Mouse (Mus musculus) spleen, adult 18-20 months (tissue): ENCODE results near the gene Senp1.
A peak's percentile ranks its signal among the peaks of the same experiment; 100 is the strongest.

Source experiments
- DNase-seq, 2 experiments: peaks; one replicate each; pipeline ENCODE4 v3.0.0; 2022; ENCODE audit warnings: mixed read lengths in 2 of 2

Gene Senp1

DNA sequence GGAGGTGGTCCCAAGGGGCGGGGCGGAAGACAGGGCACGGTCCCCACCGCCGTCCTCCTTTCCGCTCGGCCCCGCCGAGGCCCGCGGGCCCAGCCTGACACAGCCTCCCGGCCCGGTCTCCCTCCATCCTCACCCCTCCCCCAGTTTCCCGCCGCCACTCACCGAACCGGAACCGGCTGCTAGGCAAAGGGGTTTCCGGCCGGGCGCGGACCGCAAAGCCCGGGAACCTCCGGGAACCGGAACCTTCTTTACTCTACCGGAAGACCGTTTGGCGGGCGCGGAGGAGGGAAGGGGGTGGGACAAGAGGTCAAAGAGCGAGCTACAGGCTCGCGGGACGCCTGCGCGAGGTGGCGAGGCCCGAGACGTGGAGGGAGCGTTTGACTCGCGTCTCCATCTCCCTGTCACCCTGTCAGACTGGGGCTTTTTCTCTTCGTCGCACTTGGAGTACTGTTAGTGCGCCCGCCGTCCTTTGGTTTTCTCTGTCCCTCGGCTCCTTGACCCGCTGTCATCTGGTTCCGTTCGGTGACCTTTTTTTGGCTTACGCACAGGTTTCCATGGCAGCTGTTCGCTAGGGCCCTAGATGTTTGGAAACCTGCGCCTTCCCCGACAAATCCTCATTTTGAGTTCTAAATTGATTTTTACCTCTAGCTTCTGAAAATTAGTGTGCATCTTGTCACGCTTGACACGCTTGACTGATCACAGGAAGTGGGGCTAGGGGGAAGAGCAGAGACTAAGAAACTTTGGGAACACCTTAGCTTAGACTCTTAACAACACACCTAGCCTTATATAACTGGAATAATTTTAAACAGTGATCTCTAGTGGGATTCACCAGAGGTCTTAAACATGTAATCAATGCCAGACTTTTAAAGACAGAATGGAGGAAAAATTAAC is at the start of gene Senp1:
Senp1 (minus strand) TSS at position 624 of the 891 bp plus-strand sequence.
- peak; percentile 85 for DNase-seq

DNA sequence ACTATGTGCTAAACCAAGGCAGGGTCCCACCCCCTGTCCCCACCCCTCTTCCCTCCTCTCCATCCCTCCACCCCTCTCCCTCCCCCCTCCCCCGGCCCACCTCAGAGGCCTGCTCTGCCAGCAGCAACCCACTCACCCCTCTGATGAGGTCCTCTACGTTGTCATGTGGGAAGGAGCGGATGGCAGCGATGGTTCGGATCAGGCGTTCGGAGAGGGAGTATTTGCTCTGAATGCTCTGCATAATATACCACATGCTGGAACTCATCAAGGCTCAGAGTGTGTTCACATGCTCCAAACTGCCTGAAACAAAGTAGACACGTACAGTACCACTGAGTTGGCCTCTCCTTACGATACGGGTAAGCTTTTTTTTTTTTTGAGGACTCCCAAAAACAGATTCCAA is 49.0 kb upstream of the Senp1 start:
- no peak for DNase-seq

- DNase-seq: no peak
Measured at GRCm38 (mm10) chr15:98140809-98141208, 47.3 kb upstream of the Senp1 start.

DNA sequence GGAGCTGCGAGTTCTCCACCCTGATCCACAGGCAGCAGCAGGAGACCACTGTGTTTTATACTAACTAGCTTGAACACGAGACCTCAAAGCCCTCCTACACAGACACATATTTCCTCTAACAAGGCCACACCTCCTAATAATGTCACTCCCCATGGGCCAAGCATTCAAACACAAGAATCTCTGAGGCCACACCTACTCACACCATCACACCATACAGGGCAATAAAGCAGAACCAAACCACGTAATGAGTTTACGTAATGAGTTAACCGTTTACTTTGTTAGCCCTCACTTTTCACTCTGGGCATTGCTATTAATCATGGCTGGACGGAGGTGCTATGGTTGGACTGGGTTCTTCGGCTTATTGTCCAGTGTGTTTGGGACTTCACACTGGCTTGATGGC is 46.2 kb upstream of the Senp1 start:
- DNase-seq: no peak

- no peak for DNase-seq
Measured at GRCm38 (mm10) chr15:98136871-98137270, 43.3 kb upstream of the Senp1 start.

DNA sequence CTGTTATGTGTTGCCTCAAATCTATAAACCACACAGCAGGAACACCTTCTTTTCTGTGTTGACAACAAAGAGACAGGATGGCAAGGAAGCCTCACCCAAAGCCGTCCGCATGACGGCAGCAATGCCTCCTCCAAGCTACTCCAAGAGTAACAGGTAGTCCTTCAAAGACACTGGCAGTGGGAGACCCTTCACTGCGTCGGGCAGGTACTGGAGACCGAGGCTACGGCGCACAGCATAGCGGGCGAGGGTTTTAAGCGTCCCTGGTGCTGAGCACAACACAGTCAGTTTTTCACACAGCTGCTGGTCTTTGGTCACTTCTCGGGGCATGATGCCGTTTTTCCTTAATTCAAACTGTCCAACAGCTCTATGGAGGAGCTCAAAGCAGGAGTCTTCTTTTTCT is 42.1 kb upstream of the Senp1 start:
- no peak for DNase-seq

- DNase-seq: no peak
Measured at GRCm38 (mm10) chr15:98134666-98135065, 41.1 kb upstream of the Senp1 start.

DNA sequence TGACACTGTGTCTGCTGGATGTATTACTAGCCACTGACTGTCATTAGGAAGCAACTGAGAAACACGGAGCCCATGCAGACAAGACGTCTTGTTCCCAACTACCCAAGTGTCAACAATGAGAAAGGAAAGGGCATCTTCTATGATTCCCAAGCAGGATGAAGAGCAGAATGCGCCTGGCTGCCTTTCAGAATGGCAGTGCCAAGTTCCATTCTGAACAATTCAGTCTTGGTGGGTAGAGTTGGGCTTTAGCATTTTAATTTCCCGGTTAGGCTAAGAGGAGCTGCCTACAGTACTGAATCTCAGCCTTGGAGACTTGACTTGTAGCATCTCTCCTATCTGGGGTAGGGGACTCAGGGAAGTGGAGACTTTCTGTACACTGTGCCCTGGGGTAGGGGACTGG is 40.5 kb upstream of the Senp1 start:
- no peak for DNase-seq

DNA sequence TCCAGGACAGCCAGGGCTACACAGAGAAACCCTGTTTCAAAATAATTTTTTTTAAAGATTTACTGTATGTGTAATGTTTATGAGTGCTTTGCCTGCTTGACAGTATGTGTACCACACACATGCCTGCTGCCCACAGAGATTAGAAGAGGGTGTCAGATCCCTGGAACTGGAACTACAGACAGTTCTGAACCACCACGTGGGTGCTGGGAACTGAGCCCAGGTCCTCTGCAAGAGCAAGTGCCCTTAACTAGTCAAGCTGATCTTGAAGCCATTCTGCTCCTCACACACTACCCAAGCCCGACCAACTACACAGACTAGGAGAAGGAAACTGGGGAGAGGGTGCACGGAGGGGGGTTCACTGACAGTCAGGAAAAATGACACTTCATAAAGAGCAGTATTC is 39.9 kb upstream of the Senp1 start:
- no peak for DNase-seq

DNA sequence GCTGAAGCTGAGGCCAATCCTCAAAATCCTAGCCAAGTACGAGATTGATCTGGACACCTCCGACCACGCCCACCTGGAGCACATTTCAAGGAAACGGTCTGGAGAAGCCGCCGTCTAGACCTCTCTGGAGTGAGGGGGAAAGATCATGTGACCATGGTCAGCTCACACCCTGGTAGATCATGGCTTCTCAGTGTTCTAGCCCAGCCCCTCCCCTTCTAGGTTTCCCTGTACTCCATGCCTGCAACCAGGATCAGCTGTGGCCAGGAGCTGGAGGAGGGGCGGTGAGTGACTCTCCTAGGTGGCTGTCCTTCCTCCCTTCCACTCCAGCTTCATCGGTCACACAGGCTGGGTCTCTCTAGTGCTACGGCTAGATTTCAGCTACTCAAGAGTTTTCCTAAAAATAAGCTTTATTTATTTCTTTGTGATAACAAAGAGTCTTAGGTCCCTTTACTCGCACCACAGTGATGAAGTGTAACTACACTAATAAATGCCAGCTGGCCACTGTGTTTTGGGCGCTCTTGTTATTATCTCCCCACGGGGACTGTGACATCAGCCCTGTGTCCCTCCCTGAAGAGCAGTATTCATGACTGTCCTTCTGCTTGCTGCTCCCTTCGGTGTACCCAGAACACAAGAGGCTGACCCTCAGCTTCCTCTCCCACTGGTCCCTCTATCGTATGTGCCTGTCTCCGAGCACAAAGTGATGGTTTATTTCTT is 38.6 kb upstream of the Senp1 start:
- DNase-seq: no peak

DNA sequence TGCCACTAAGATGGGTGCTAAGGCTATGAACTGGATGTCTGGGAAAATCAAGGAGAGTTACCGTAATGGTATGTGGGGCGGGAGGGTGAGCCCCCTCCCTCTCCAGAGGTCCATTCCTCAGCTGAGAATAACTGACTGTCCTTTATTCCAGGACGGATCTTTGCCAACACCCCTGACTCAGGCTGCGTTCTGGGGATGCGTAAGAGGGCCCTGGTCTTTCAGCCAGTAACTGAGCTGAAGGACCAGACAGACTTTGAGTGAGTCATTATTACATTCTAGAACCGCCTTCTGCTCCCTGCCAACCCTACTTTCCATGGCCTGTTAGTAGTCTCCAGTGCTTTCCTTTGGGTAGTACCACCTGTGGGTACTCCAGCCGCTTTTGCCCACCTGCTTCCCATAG is 37.9 kb upstream of the Senp1 start:
- no peak for DNase-seq

DNA sequence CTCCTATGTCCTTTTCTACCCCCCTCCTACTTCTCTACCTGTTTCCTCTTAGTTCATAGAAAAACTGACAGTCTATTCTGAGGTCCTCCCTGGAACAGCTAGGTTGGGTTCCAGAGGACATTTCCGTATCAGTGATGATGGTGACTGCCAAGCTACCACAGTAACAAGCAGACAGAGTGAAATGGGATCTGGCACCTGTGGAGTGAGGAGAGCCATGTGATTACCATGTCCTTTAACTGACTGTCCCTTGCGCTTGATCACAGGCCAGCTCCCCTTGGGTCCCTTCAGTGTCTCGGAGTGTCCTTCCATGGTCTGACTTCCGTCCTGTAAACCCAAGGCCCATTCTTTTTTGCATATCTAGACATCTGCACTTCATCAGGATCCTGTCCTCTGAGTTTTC is 37.5 kb upstream of the Senp1 start:
- DNase-seq: no peak

DNA sequence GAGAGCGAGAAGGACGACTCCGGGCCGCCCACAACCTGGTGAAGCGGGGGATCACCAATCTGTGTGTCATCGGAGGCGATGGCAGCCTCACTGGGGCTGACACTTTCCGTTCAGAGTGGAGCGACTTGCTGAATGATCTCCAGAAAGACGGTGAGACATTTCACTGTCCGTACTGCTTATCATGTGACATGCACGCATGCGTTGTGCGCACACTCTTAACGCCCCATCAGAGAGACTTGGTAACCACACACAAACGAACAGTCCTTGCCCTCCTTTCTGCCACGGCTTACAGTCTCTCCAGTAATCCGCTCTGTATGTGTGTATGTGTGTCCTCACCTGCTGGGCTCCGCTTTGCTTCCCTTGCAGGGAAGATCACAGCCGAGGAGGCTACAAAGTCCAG is 27.3 kb upstream of the Senp1 start:
- DNase-seq: no peak

- no peak for DNase-seq
Measured at GRCm38 (mm10) chr15:98119363-98119762, 25.8 kb upstream of the Senp1 start.

DNA sequence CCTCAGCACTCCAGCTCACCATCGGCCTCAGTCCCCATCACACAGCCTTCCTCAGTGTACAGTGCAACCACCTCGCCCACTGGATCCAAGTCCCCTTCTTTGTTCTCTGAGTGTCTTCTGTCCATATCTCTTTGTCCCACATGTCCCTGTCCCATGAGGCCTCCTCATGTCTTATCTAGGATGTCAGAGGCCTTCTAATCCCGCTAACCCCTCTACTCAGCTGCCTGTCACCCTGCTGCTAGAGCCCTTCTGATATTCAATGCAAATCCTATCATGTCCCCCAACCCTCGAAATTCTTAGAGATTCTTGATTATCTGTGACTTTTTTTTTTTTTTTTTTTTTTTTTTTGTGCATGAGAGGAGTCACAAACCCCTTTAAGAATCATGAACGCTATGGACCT is 22.7 kb upstream of the Senp1 start:
- no peak for DNase-seq

- no peak for DNase-seq
Measured at GRCm38 (mm10) chr15:98115779-98116163, 22.2 kb upstream of the Senp1 start.

- no peak for DNase-seq
Measured at GRCm38 (mm10) chr15:98114852-98115778, 21.6 kb upstream of the Senp1 start.

DNA sequence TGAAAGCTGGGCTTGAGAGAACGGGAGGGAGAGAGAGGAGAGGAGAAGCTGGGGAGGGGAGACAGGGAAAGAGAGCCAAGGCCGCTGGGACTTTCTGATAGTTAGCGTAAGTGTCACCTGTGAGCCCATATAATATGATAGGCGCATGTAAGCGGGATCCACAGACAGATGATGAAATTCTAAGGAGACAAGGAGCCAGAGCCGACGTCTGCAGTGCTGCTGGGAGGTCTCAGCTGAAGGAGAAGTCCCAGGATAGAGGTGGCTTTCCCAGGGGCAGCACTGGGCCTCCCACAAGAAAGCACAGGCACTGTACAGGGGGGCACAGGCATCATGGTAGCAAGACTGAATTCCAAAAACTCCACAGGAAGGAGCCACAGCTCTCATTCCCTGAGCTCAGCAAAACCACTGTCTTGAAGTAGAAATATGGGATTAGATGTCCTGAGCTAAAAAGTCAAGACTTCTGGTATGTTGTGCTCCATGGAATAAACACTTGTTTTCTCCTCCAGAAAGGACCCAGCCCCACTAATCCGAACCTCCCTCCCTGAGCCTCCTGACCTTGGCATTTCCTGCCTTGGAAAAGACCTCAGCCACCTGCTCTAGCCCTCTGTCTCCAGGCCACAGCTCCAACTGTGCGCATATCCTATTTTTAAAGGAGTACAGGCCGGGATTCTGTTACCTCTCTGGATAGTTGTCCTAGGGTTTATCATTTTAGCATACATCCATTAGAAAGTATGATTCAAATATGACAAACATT is 20.7 kb upstream of the Senp1 start:
- no peak for DNase-seq

DNA sequence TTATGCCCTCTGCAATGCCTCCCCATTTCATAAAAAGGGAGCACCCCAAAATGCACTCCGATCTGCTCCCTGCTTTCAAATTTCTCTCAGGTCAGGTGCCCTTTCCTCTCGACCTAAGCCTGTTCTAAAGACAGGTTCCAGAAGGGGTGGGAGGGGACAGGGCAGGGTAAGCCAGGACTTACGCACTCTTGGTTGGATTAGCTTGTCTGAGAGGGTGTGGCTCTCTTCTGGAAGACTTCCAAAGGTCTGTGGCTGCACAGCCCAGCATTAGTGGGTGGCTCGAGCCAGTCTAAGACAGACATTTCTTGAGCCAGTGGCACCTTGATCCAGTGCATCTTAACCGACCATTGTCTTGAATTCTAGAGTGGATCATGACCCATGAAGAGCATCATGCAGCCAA is 18.2 kb upstream of the Senp1 start:
- no peak for DNase-seq

- peak; percentile 44 to 59 for DNase-seq
Measured at GRCm38 (mm10) chr15:98108297-98109152, 15.0 kb upstream of the Senp1 start.

DNA sequence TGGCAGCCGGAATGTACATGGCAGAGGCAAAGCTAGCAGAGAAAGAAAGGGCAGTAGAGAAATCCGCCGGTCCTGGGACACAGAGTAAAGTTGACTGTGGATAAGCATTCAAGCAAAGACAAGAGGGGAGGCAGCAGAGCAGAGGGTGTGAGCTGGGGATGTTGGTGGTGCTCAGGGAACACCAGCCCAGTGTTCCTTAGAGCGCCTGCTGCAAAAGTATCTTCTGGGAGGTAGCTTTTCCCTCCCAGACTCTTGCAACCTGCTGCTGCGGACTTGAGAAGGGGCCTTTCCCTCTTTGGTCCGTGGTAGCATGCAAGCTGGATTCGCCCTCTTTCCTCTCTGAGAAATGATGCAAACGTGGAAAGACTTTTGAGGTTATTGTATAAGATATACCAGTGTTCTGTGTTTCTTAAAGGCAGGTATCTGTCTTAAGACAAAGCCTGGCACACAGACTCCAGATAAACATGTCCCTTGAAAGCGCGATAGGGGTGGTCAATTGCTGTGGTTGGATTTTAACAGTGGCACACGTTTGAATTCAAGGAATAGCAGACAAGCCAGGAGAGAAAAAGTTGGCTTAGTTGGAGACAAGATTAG is 14.3 kb upstream of the Senp1 start:
- no peak for DNase-seq
